Mouse (Mus musculus) G1E (cell line): Measurements from ENCODE around the gene Rnf151.
"Not testable (repeated sequence)": the region's sequence is repeated elsewhere in the genome, so short reads cannot be mapped to it uniquely, and the experiment has no call there.

Experiments
- CTCF ChIP-seq: IDR thresholded peaks from 2 replicates; pipeline ENCODE4 v1.5.1; 2012; ENCODE audit warnings: low read depth, low read length, inconsistent platforms, mixed read lengths
- TAL1 ChIP-seq: conservative IDR thresholded peaks from 2 replicates; pipeline ENCODE4 v1.6.1; 2012; ENCODE audit warnings: low read depth, low read length, inconsistent platforms, mixed read lengths

GRCm38 (mm10) chr17:24721383-24721955, 3.6 kb upstream of the Rnf151 start:
- not testable (repeated sequence) for TF ChIP-seq CTCF, TAL1
